Mouse (Mus musculus): Measurements from ENCODE around the gene Iffo2. TPM values are rescaled to one million over a fixed set of nuclear protein-coding genes. Genes with fewer than 3 reads are reported as not detected.

The Iffo2 gene
- polyA plus RNA-seq, 1 experiment from 2014 or later = 7.2 TPM

- Histone ChIP-seq H3K27ac (ENCODE audit: low read depth, low read length) (no peak overlapping the region), H3K36me3 (ENCODE audit: control insufficient read depth, insufficient read depth, low read length) (no peaks in the 10 kb centered on the region), H3K9ac (replicated peaks; ENCODE audit: low read depth, low read length) (no peak overlapping the region), H3K27me3 (ENCODE audit: control insufficient read depth, insufficient read depth, low read length) (no peaks in the 10 kb centered on the region), H3K4me3 (ENCODE audit: low read depth, low read length) (no peak overlapping the region), H3K4me1 (ENCODE audit: control insufficient read depth, insufficient read depth, low read length) (no peaks in the 10 kb centered on the region), H3K9me3 (ENCODE audit: control insufficient read depth, low read length) (no peaks in the 10 kb centered on the region), H3K4me2 (ENCODE audit: low read depth, low read length) (no peak overlapping the region)
- no peak for ATAC-seq (ENCODE audit: low read depth)
- 83% methylated on average over 2 of the region's 2 CpGs for WGBS
Measured at GRCm38 (mm10) chr4:139512985-139513384, 17.4 kb upstream of the Iffo2 start.

GRCm38 (mm10) chr4:139519221-139519620, 11.1 kb upstream of the Iffo2 start:
- 84% methylated on average over 6 of the region's 6 CpGs for WGBS
- H3K9me3 ChIP-seq (ENCODE audit: control insufficient read depth, low read length) = no peaks in the 10 kb centered on the region
- no peak overlapping the region for H3K4me2 ChIP-seq (ENCODE audit: low read depth, low read length)
- H3K4me3 ChIP-seq (ENCODE audit: low read depth, low read length) = no peak overlapping the region
- H3K36me3 ChIP-seq (ENCODE audit: control insufficient read depth, insufficient read depth, low read length) = no peaks in the 10 kb centered on the region
- no peak overlapping the region for H3K27ac ChIP-seq (ENCODE audit: low read depth, low read length)
- H3K4me1 ChIP-seq (ENCODE audit: control insufficient read depth, insufficient read depth, low read length) = no peaks in the 10 kb centered on the region
- H3K9ac ChIP-seq (replicated peaks; ENCODE audit: low read depth, low read length) = no peak overlapping the region
- no peaks in the 10 kb centered on the region for H3K27me3 ChIP-seq (ENCODE audit: control insufficient read depth, insufficient read depth, low read length)
- ATAC-seq (ENCODE audit: low read depth) = no peak

DNA sequence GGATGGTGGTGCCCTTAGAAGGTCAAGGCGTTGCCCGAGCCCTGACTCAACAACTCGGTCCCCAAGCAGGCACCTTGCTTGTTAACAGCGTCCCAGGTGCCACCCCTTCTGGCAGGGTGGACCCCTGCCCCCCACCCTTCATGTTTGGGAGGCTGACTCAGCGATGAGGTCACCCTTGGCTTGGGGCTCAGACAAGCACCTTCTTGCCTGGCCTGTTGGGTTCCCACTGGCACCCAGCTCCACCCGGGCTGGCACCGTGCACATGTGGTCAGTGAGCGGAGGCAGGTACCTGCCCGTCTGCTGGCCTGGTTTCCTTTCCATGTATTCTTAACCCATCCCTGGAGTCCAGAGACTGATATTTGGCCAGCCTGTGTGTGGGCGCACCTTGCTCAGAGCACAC, 8.4 kb upstream of the Iffo2 start:
- H3K9ac ChIP-seq (replicated peaks; ENCODE audit: low read depth, low read length) = no peak overlapping the region
- no peaks in the 10 kb centered on the region for H3K27me3 ChIP-seq (ENCODE audit: control insufficient read depth, insufficient read depth, low read length)
- H3K4me2 ChIP-seq (ENCODE audit: low read depth, low read length) = no peak overlapping the region
- ATAC-seq (ENCODE audit: low read depth) = no peak
- H3K9me3 ChIP-seq (ENCODE audit: control insufficient read depth, low read length) = no peaks in the 10 kb centered on the region
- WGBS = 96% methylated on average over 10 of the region's 10 CpGs
- no peaks in the 10 kb centered on the region for H3K4me1 ChIP-seq (ENCODE audit: control insufficient read depth, insufficient read depth, low read length)
- H3K36me3 ChIP-seq (ENCODE audit: control insufficient read depth, insufficient read depth, low read length) = no peaks in the 10 kb centered on the region
- H3K4me3 ChIP-seq (ENCODE audit: low read depth, low read length) = no peak overlapping the region
- no peak overlapping the region for H3K27ac ChIP-seq (ENCODE audit: low read depth, low read length)

DNA sequence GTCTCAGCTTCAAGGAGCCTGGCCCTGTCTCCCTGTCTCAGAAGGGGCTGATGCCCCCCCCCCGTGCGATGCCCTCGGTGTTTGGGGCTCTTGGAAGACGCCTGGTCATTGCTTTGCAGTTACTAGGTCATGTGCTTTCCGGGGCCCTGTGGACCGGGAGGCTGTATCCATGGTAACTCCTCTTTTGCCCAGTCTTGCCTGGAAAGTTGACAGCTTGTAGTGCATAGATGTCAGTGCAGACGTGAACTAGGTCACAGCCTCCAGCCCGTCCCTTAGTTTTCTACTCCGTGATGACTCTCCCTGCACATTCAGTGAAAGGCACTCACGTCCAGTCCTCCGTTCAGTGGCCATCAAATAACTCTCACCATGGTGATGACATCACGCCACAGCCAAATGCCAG, 3.9 kb upstream of the Iffo2 start:
- no peaks in the 10 kb centered on the region for H3K27me3 ChIP-seq (ENCODE audit: control insufficient read depth, insufficient read depth, low read length)
- no peak overlapping the region for H3K4me3 ChIP-seq (ENCODE audit: low read depth, low read length)
- H3K27ac ChIP-seq (ENCODE audit: low read depth, low read length) = no peak overlapping the region
- WGBS = 61% methylated on average over 12 of the region's 12 CpGs
- ATAC-seq (ENCODE audit: low read depth) = no peak
- H3K36me3 ChIP-seq (ENCODE audit: control insufficient read depth, insufficient read depth, low read length) = no peaks in the 10 kb centered on the region
- H3K9me3 ChIP-seq (ENCODE audit: control insufficient read depth, low read length) = no peaks in the 10 kb centered on the region
- no peaks in the 10 kb centered on the region for H3K4me1 ChIP-seq (ENCODE audit: control insufficient read depth, insufficient read depth, low read length)
- H3K9ac ChIP-seq (replicated peaks; ENCODE audit: low read depth, low read length) = no peak overlapping the region
- H3K4me2 ChIP-seq (ENCODE audit: low read depth, low read length) = no peak overlapping the region

GRCm38 (mm10) chr4:139532081-139532480, 1.7 kb downstream of the Iffo2 start:
- H3K27ac ChIP-seq (ENCODE audit: low read depth, low read length) = no peak overlapping the region
- H3K36me3 ChIP-seq (ENCODE audit: control insufficient read depth, insufficient read depth, low read length) = no peaks in the 10 kb centered on the region
- 90% methylated on average over 10 of the region's 10 CpGs for WGBS
- no peaks in the 10 kb centered on the region for H3K4me1 ChIP-seq (ENCODE audit: control insufficient read depth, insufficient read depth, low read length)
- H3K4me3 ChIP-seq (ENCODE audit: low read depth, low read length) = no peak overlapping the region
- no peak overlapping the region for H3K4me2 ChIP-seq (ENCODE audit: low read depth, low read length)
- no peak overlapping the region for H3K9ac ChIP-seq (replicated peaks; ENCODE audit: low read depth, low read length)
- H3K9me3 ChIP-seq (ENCODE audit: control insufficient read depth, low read length) = no peaks in the 10 kb centered on the region
- no peak for ATAC-seq (ENCODE audit: low read depth)
- H3K27me3 ChIP-seq (ENCODE audit: control insufficient read depth, insufficient read depth, low read length) = no peaks in the 10 kb centered on the region

DNA sequence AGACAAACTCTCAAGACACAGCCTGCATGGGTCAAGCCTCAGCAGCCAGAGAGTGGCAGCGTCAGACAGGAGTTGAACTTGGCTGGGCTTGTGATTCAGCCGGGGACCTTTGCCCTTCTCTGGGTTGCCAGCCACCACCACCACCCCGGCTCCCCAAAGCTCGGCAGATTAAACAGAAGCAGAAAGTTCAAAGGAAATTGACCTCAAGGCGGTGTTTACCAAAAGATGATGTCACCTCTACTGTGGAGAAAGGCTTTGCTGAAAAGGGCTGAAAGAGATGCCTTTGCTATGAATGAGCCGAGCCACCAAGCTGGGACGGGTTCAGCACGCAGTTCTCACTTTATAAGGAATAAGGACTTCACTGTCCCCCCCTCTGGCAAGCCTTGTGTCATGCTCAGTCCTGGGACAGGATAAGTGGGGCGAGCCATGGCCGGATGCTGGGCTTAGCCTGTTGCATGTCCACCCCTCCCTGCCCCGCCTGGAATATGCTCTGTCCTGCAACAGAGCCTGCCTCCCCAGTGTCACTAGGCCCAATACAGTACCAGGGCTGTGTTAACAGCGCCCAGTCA, 4.9 kb downstream of the Iffo2 start:
- H3K27me3 ChIP-seq (ENCODE audit: control insufficient read depth, insufficient read depth, low read length) = no peaks in the 10 kb centered on the region
- no peak for ATAC-seq (ENCODE audit: low read depth)
- H3K4me2 ChIP-seq (ENCODE audit: low read depth, low read length) = no peak overlapping the region
- no peak overlapping the region for H3K9ac ChIP-seq (replicated peaks; ENCODE audit: low read depth, low read length)
- H3K36me3 ChIP-seq (ENCODE audit: control insufficient read depth, insufficient read depth, low read length) = no peaks in the 10 kb centered on the region
- no peak overlapping the region for H3K27ac ChIP-seq (ENCODE audit: low read depth, low read length)
- WGBS = 28% methylated on average over 12 of the region's 12 CpGs
- no peaks in the 10 kb centered on the region for H3K9me3 ChIP-seq (ENCODE audit: control insufficient read depth, low read length)
- no peak overlapping the region for H3K4me3 ChIP-seq (ENCODE audit: low read depth, low read length)
- no peaks in the 10 kb centered on the region for H3K4me1 ChIP-seq (ENCODE audit: control insufficient read depth, insufficient read depth, low read length)

DNA sequence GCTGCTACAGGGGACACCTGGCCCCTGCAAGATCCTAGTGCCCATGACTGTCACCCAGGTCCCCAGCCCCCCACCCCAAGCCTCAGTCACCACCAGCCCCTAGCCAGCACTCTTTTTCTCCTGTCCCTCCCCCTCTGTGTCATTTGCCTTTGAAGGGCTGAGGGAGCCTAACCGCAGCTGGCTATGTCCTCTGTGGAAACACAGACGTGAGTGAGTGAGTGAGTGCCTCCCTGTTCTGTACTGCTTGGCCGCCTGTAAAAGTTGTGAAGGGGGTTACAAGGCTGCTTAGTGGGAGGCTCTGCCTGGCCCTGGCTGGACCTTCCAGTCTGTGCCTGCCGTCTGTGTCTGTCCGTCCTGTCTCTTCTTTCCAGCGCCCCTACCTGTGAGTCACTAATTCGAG, 5.4 kb downstream of the Iffo2 start:
- H3K36me3 ChIP-seq (ENCODE audit: control insufficient read depth, insufficient read depth, low read length) = no peaks in the 10 kb centered on the region
- no peak overlapping the region for H3K9ac ChIP-seq (replicated peaks; ENCODE audit: low read depth, low read length)
- no peak overlapping the region for H3K4me2 ChIP-seq (ENCODE audit: low read depth, low read length)
- no peaks in the 10 kb centered on the region for H3K4me1 ChIP-seq (ENCODE audit: control insufficient read depth, insufficient read depth, low read length)
- H3K27me3 ChIP-seq (ENCODE audit: control insufficient read depth, insufficient read depth, low read length) = no peaks in the 10 kb centered on the region
- WGBS = 45% methylated on average over 7 of the region's 7 CpGs
- no peak for ATAC-seq (ENCODE audit: low read depth)
- H3K9me3 ChIP-seq (ENCODE audit: control insufficient read depth, low read length) = no peaks in the 10 kb centered on the region
- no peak overlapping the region for H3K4me3 ChIP-seq (ENCODE audit: low read depth, low read length)
- no peak overlapping the region for H3K27ac ChIP-seq (ENCODE audit: low read depth, low read length)

- WGBS = 90% methylated on average over 9 of the region's 9 CpGs
- no peak for ATAC-seq (ENCODE audit: low read depth)
Measured at GRCm38 (mm10) chr4:139536706-139537105, 6.4 kb downstream of the Iffo2 start.

GRCm38 (mm10) chr4:139540784-139541183, 10.4 kb downstream of the Iffo2 start:
- no peaks in the 10 kb centered on the region for H3K9me3 ChIP-seq (ENCODE audit: control insufficient read depth, low read length)
- H3K27ac ChIP-seq (ENCODE audit: low read depth, low read length) = no peak overlapping the region
- no peak overlapping the region for H3K4me2 ChIP-seq (ENCODE audit: low read depth, low read length)
- H3K27me3 ChIP-seq (ENCODE audit: control insufficient read depth, insufficient read depth, low read length) = no peaks in the 10 kb centered on the region
- H3K9ac ChIP-seq (replicated peaks; ENCODE audit: low read depth, low read length) = no peak overlapping the region
- no peak overlapping the region for H3K4me3 ChIP-seq (ENCODE audit: low read depth, low read length)
- ATAC-seq (ENCODE audit: low read depth) = no peak
- no peaks in the 10 kb centered on the region for H3K36me3 ChIP-seq (ENCODE audit: control insufficient read depth, insufficient read depth, low read length)
- H3K4me1 ChIP-seq (ENCODE audit: control insufficient read depth, insufficient read depth, low read length) = no peaks in the 10 kb centered on the region
- 92% methylated on average over 7 of the region's 7 CpGs for WGBS

More at GRCm38 (mm10) chr4:139536706-139537105, 6.4 kb downstream of the Iffo2 start:
- H3K9me3 ChIP-seq (ENCODE audit: control insufficient read depth, low read length) = no peaks in the 10 kb centered on the region
- no peaks in the 10 kb centered on the region for H3K4me1 ChIP-seq (ENCODE audit: control insufficient read depth, insufficient read depth, low read length)
- H3K4me2 ChIP-seq (ENCODE audit: low read depth, low read length) = no peak overlapping the region
- H3K36me3 ChIP-seq (ENCODE audit: control insufficient read depth, insufficient read depth, low read length) = no peaks in the 10 kb centered on the region
- no peak overlapping the region for H3K4me3 ChIP-seq (ENCODE audit: low read depth, low read length)
- H3K9ac ChIP-seq (replicated peaks; ENCODE audit: low read depth, low read length) = no peak overlapping the region
- H3K27ac ChIP-seq (ENCODE audit: low read depth, low read length) = no peak overlapping the region
- no peaks in the 10 kb centered on the region for H3K27me3 ChIP-seq (ENCODE audit: control insufficient read depth, insufficient read depth, low read length)
